In the genomic region with DNA sequence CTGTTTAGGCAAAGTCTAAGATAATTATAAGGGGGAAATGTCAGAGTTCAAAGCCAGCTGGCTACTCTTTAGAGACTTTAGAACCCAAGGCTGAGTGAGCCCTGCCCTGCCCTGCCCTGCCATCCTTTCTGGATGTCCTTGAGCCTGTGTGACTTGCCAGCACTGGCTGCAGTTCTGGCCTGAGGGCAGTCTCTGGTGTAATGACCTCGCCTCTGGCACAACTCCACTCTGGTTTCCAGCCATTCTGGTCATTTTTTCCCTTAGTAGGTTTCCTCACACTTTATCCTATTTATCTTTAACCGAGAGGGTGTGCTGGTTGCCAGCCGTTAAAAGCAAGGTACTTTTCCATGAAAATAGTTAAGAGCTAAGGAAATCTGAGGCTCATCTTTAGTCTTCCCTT, we compare ENCODE assay signal across 12 mouse cellular contexts. TPM values are rescaled to one million over a fixed set of nuclear protein-coding genes. Genes with fewer than 3 reads are reported as not detected.
DNase-seq lines count a peak whose midpoint lies in the region; ATAC-seq and TF ChIP-seq lines count a peak whose summit lies in the region.
"Had no signal": no experiment of that assay in that cellular context is flagged by ENCODE, and none has a peak within 500 bp of the region (broad histone marks: within the 10 kb centered on the region; RNA-seq: fewer than 3 reads in every experiment).

No protein-coding gene starts in this region.

- no peak overlapping the region for H3K9ac ChIP-seq in kidney, embryonic 15.5 days
- H3K9ac ChIP-seq: embryonic facial prominence, embryonic 15.5 days; liver, embryonic 12.5 days had no signal

- DNase-seq in kidney, adult 2 months: peak; percentile 96
- DNase-seq in adipocyte (ENCODE audit: low spot score): peak; percentile 79
- peak; percentile 50 for DNase-seq in heart, postnatal 25 days (ENCODE audit: low spot score)
- no peak for DNase-seq in left cerebral cortex, adult 8-10 months (ENCODE audit: low spot score in 2 of 2)
- DNase-seq in B cell, adult 2 months: no peak
- DNase-seq in left cerebral cortex, adult 9 months (ENCODE audit: low spot score in 2 of 2): no peak
- DNase-seq: cerebellum, adult 18-20 months had no signal

- no peak for ATAC-seq in kidney, embryonic 15.5 days (replicated peaks; ENCODE audit: low FRiP score)
- ATAC-seq: liver, embryonic 12.5 days had no signal

- no peak for TF ChIP-seq CTCF in kidney, adult 2 months (conservative IDR thresholded peaks at IDR 0.05; ENCODE audit: insufficient read depth, insufficient read length, low read depth, low read length)

- no peaks in the 10 kb centered on the region for H3K27me3 ChIP-seq in kidney, adult 2 months (replicated peaks; ENCODE audit: control insufficient read depth, insufficient read depth, low read length)
- H3K27me3 ChIP-seq in kidney, embryonic 15.5 days: no peaks in the 10 kb centered on the region
- H3K27me3 ChIP-seq: embryonic facial prominence, embryonic 15.5 days had no signal

- intact Hi-C loops in heart, postnatal 25 days (cut with DNase I): no loop called here

- H3K4me3 ChIP-seq in kidney, adult 2 months (ENCODE audit: insufficient read depth, low read depth, low read length): no peak overlapping the region
- no peak overlapping the region for H3K4me3 ChIP-seq in kidney, embryonic 15.5 days (replicated peaks)
- H3K4me3 ChIP-seq in brown adipose tissue, adult 24 weeks (ENCODE audit: insufficient read depth, low read depth, low read length): no peak overlapping the region
- H3K4me3 ChIP-seq: embryonic facial prominence, embryonic 15.5 days; liver, embryonic 12.5 days; megakaryocyte, embryonic 14.5 days had no signal

- peaks cover 40% of the 10 kb centered on the region for H3K4me1 ChIP-seq in kidney, adult 2 months (ENCODE audit: control insufficient read depth, insufficient read depth, low read length)
- H3K4me1 ChIP-seq in kidney, embryonic 15.5 days: 0 out of 2 replicates have a peak, but pooled peaks cover 2% of the 10 kb centered on the region
- peaks cover 20% of the 10 kb centered on the region for H3K4me1 ChIP-seq in brown adipose tissue, adult 24 weeks (ENCODE audit: control insufficient read depth, insufficient read depth, insufficient read length, low read length)
- H3K4me1 ChIP-seq: liver, embryonic 12.5 days; megakaryocyte, embryonic 14.5 days had no signal

- peak overlapping the region; percentile 96 for H3K27ac ChIP-seq in kidney, adult 2 months (ENCODE audit: insufficient read depth, low read depth, low read length)
- H3K27ac ChIP-seq in kidney, embryonic 15.5 days: no peak overlapping the region
- peak overlapping the region; percentile 75 for H3K27ac ChIP-seq in brown adipose tissue, adult 24 weeks (replicated peaks; ENCODE audit: low read depth, low read length)
- H3K27ac ChIP-seq: embryonic facial prominence, embryonic 15.5 days; liver, embryonic 12.5 days had no signal

- H3K9me3 ChIP-seq in kidney, embryonic 15.5 days (replicated peaks): no peaks in the 10 kb centered on the region
- H3K9me3 ChIP-seq: embryonic facial prominence, embryonic 15.5 days; liver, embryonic 12.5 days; megakaryocyte, embryonic 14.5 days had no signal

- peaks cover 13% of the 10 kb centered on the region; the same call in 1 of the 2 replicates for H3K36me3 ChIP-seq in kidney, adult 2 months (ENCODE audit: control insufficient read depth, insufficient read depth, low read length)
- peaks cover 38% of the 10 kb centered on the region for H3K36me3 ChIP-seq in kidney, embryonic 15.5 days
- H3K36me3 ChIP-seq: embryonic facial prominence, embryonic 15.5 days had no signal

- 30% methylated on average over 3 of the region's 3 CpGs for WGBS in kidney, adult 2 months
- WGBS in kidney, embryonic 15.5 days: 78% methylated on average over 3 of the region's 3 CpGs

- H3K4me2 ChIP-seq in kidney, embryonic 15.5 days: no peak overlapping the region
- H3K4me2 ChIP-seq: embryonic facial prominence, embryonic 15.5 days; liver, embryonic 12.5 days had no signal

- TF ChIP-seq POLR2A in kidney, adult 2 months (IDR thresholded peaks at IDR 0.05; ENCODE audit: low read depth, low read length): no peak

RNA-seq across cellular contexts. Expression of gene Cgnl1, which starts 45.3 kb away (rescaled TPM):
- 86.3 and 105 TPM in 2 replicates for polyA plus RNA-seq in kidney, adult 2 months (2012; rRNA removed)
- polyA plus RNA-seq in kidney, embryonic 15.5 days (2015; fragmentation: Nextera tagmentation; extraction: Ambion mirVana): 27.3 and 30.6 TPM in 2 replicates
- 73.6 and 74.3 TPM in 2 replicates for polyA plus RNA-seq in brown adipose tissue, adult 24 weeks (2012; ENCODE audit: insufficient read depth, insufficient read length, missing spikeins)
- total RNA-seq in heart, postnatal 25 days (2021): 10 to 100 TPM; 33.5 to 39.9 TPM
- 10 to 100 TPM in 2 of 4 experiments, 1 to 10 TPM in 2; 9.1 to 12.3 (median 9.9) TPM for total RNA-seq in left cerebral cortex, adult 8-10 months (2022)

Comparison
In these comparisons a context has a peak if more than half of its experiments do, and no peak if none do; other contexts are left out.
1. DNase-seq: peak in kidney, adult 2 months (single experiment), adipocyte (single experiment) and heart, postnatal 25 days (single experiment); none in left cerebral cortex, adult 8-10 months (0 of 2), B cell, adult 2 months (0 of 2) and left cerebral cortex, adult 9 months (0 of 2).